Mouse (Mus musculus) regulatory T cell (primary cell): ENCODE results near the gene Rpp38.

Experiments
- in situ Hi-C: fragments of 300-600 bp; cut with MboI, MseI; formaldehyde crosslinking; loops from one replicate; pipeline ENCODE4 v1.15.1; 2025; ENCODE audit warnings: high pct_unique_total_duplicates

The Rpp38 gene

DNA sequence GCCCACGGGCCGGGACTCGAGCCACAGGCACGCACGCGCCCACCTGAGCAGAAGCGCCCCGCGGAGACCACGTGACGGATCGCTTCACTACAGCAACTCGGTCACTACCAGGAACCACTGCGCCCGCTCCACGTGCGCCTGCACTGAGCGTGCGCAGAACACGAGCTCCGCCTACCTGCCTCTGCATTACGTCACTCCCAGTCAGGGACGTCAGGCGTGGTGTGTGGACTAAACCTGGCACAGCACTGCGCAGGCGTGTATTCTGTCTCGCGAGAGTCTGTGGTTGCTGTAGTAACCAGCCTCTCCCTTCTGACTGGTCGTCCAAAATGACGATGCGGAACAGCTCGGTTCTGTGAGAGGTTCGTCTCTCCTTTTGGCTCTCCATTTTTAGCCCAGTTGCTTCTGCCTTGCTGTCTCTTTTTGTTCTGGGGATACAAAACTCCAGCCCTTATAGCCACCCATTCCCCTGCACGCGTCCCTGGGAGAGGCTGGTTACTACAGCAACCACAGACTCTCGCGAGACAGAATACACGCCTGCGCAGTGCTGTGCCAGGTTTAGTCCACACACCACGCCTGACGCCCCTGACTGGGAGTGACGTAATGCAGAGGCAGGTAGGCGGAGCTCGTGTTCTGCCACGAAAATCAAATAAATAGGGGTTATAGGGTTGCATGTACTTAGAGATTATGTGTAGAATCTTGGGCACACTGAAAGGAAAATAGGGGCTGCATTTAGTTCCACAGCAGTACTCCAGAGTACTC, at the start of gene Rpp38:
TSS of gene Rpp38 (minus strand) at position 160 of the 759 bp plus-strand sequence.
- in situ Hi-C loops, result no loop called here

DNA sequence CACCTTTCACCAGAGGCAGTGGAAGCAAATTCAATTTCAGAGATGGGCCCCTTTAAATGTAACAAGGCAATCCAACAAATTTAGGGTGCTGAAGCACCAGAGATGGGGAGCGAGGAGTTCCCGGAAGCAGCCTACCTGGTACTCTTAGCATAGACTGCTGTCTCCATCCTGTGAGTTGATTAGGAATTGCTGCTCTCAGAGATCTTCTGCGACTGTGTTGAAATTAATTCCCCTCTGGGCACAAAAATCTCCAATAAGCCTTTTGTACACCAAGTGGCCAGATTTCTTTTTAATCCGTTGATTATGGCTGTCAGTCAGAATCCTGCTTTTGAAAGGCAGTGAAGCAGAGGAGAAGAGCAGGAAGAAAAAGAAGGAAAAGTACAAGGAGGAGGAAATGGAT, 32.7 kb upstream of the Rpp38 start:
- in situ Hi-C loops, result no loop called here

DNA sequence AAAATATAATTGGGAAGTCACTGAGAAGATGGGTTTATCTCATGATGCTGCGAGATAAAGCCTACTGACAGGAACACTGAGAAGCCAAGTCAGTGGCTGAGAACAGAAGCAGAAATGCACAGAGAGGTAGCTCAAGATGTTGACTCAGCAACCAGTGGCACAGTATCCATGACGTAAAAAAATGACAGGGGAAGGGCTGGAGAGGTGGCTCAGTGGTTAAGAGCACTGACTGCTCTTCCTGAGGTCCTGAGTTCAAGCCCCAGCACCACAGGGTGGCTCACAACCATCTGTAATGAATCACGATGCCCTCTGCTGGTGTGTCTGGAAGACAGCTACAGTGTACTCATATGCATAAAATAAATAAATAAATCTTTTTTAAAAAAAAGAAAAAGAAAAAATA, 28.6 kb upstream of the Rpp38 start:
- in situ Hi-C loops, result no loop called here

DNA sequence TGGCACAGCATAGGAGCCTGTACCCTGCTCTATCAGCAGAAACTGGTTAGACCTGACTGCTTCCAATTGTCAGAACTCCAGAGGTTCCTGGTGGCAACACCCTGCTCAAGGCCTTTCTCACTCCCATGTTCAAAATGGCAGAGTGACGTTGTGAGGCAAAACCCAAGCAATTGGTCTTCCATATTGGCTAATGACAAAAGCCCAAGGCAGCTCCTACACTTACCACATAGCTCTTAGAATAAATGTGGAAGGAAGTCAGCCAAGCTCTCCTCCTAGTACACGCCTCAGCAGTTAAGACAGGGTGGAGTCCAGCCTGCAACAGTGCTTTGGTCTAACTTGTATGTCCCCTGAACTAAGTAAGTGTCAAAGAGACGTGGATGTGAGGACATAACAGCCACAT, 25.4 kb upstream of the Rpp38 start:
- in situ Hi-C loops, result loop anchor here (5.0 kb wide), 1 partner anchor 49 kb away; no protein-coding TSS in a partner anchor

DNA sequence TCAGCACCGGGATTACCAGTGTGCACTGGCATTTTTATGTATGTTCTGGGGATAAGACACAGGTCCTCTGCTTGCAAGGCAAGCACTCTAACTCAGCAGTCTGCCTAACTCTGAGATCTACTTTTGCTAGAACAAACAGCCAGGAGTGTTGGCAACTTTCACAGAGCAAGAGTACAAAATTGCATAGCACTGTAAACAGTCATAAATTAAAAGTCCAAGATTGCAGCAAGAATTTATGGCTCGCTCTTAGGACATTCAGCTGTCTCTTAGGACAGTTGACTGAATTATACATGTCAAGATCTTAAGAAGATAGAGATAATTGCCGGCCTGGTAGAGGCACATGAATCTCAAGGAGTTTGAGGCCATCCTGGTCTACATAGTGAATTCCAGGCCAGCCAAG, 23.9 kb upstream of the Rpp38 start:
- in situ Hi-C loops, result loop anchor here (5.0 kb wide), 1 partner anchor 51 kb away; no protein-coding TSS in a partner anchor

DNA sequence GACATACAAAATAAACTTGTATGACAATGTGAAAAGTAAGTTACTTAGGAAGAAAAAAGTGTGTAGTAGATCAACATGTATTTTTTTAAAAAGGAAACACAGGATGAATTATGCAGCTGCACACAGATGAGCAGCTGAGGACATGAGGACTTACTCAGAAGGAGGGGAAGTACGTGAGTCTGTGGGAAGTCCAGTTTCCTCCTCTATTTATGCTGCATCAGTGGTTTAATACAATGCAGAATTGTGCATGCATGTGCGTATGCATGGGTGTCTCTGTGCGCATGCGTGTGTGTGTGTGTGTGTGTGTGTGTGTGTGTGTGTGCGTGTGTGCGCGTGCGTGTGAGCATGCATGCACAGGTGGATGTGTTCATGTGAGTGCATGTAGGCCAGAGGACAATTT, 23.4 kb upstream of the Rpp38 start:
- in situ Hi-C loops, result loop anchor here (5.0 kb wide), 1 partner anchor 52 kb away; no protein-coding TSS in a partner anchor

DNA sequence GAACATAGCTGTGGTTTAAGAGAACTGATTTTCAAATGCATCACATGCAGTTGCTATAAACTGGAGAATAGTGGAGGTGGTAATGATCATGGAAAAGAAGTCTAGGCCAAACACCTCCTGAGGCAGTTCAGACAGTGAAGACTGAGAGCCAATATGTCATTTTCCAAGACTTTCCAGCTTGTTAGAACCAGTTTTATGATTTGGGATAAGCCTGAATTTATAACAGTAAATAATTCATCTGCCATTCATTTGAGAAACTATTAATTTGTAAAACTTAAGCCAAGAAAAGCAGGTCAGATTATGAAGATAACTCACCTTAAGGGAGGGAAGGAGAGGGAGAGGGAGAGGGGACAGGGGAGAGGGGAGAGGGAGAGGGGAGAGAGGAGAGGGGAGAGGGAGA, 20.7 kb upstream of the Rpp38 start:
- in situ Hi-C loops, result no loop called here

DNA sequence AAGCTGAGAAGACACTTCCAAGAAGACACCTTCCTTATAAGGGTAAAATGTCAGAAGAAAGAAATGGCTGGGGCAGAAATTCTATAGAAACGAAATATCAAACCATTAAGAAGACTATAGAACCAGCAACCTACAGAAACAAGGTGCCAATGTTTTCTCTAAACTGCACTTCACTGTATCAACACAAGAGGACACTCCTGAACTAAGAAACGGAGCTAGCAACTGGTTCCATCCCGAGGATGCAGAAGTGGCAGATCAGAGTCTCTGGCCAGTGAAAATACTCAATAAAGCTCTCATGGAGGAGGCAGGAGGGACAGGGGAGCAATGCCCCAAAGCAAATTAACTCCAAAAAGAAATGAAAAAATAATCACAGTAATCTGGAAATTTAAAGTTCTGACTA, 16.5 kb upstream of the Rpp38 start:
- in situ Hi-C loops, result loop anchor here (10.0 kb wide), 1 partner anchor 456 kb away; no protein-coding TSS in a partner anchor

DNA sequence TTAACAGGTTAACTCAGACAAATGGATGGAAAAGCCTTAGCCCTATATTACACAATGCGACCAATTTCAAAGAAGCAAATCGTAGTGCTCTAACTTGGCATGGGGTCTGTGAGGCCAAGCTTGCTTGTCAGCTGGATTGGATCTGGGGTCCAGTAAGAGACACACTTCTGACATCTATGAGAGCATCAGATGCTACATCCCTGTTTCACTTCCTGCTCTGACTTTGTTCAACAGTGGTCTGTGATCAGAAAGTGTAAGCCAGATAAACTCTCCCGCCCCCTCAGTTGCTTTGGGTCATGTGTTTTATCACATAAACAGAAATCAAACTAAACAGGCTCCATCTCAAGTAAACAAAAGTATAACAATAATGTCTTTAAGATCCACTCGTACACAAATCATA, 16.0 kb upstream of the Rpp38 start:
- in situ Hi-C loops, result loop anchor here (10.0 kb wide), 1 partner anchor 456 kb away; no protein-coding TSS in a partner anchor

DNA sequence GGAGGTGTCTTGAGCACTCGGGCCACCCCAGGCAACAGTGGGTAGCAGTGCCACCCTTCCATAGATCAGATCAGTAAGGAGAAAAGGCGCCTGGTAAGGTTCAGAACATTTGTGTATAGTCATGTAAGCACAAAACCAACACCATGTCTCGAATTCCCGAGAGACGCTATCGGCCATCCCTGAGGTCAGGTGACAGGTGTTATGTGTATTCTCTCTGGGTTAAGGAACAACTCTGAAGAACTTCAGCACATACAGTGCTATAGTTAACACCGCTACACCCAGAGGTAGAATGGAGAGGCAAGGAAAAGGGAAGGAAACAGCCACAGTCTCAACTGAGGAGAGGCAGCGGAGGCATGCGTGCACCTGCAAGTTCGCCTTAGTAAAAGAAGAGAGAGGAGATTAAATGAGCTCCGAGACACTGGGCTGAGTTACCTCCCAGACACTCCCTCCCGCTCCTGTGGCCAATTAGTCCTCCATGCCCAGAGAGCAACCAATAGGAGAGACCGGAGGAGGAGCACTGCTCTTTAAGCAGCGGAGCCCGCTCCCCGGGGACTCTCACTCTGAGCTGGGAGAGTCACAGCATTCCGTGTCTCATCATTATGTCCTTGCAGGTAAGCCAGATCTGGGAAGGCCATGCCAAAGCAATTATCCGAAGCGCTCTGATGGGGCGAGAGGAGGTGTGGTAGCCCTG, 3.3 kb upstream of the Rpp38 start, which contains the start of gene Acbd7:
TSS of gene Acbd7 (plus strand) at position 558 of the 691 bp plus-strand sequence.
- in situ Hi-C loops, result loop anchor here (5.0 kb wide), 1 partner anchor 87 kb away; the partner anchor contains the start of genes Dclre1c and Meig1

DNA sequence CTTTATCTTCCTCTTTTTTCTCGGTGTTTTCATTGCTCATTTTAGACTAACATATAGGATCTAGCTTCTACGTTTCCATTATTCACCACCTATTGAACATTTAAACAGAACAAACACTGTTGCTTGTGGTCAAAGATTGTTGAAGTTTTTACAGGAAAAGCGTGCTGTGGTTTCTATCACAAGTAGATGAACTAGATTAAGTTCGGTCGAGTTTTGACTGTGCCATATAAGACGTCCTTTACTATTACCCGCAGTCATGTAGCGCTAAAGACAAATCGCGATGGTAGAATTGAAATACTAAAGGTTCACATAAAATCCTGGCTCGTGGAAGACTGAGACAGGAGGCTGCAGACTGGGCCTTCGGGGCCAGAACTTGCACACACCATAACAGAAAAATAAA, 1.3 kb upstream of the Rpp38 start:
- in situ Hi-C loops, result no loop called here

DNA sequence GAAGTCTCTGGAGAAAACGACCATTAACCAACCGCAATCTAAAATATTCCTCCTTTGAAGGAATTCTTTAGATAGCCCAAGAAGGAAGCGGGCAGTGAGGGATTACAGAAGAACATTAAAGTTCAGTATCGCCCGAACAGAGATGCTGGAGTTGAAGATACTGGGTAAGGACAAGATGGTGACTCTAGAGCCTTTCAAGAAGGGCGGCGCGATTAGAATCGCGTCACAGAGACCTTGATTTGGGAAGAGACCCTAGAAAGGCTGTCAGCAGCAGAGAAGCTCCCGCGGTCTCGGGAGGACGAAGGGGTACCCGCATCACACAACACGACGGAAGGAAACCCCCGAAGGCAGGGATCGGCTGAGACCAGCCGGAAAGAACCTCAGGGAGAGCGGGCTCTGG, 387 bp downstream of the Rpp38 start:
- in situ Hi-C loops, result no loop called here

DNA sequence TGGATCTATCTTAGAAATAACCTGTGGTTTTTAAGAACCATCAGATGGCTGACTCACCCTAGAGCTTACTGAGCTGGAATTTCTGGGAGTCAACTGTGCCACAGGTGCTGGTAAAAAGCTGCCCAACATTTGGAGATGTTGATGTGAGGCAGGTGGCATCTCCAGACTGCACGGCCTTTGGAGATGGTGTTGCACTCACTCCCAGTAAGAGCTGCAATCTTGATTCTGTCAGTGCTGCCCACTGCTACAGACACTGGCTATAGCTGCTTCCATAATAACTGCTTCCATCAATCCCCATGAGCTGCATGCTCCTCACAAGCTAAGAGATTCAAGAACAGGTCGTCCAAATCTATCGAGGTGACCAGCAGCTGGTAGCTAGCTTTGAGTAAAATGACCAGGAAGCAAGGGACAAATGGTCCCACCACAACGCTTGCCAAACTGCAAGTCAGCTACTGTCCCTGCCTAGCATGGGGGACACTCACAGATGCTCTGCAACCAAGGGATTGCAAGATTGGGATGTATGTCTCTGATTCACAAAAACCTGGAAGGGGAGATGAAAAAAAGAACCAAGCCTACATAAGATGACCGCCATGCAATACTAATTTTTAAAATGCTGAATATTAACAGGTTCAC, 1.3 kb downstream of the Rpp38 start:
- in situ Hi-C loops, result no loop called here

DNA sequence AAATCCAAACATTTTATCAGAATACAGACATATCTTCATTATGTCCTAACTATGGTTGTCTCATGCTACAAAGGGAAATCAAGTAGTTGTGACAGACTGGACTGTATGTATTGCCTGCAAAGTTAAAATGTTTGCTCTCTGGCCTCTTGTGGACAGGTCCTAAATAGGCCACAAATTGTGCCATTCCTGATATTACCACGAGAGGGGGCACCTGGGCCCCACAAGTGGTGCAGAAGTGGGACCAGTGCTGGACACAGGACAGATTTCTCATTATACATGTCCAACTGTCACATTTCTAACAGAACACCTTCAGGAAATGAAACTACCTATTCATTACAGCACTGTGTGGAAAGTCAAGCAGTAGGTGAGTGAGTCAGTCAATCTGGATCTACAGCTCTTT, 5.1 kb downstream of the Rpp38 start:
- in situ Hi-C loops, result loop anchor here (5.0 kb wide), 1 partner anchor 35 kb away; no protein-coding TSS in a partner anchor

DNA sequence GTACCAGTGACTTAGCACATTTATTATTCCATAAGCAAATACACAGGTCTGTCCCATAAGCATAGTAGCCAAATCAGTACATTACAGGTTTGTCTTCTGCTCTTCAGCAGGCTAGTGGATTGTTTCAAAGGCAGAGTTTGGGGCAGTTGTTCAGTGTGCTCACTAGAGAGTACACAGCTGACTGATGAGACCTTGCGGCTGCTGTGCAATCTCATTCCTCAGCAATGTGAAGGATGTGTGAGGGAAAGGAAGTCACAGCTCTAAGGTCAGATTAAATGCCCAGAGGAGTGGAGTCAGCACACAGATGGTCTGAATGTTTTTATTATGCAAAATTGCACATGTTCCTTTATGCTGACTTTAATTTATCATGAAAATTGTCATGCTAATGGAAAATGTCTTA, 5.9 kb downstream of the Rpp38 start:
- in situ Hi-C loops, result loop anchor here (5.0 kb wide), 1 partner anchor 34 kb away; no protein-coding TSS in a partner anchor

DNA sequence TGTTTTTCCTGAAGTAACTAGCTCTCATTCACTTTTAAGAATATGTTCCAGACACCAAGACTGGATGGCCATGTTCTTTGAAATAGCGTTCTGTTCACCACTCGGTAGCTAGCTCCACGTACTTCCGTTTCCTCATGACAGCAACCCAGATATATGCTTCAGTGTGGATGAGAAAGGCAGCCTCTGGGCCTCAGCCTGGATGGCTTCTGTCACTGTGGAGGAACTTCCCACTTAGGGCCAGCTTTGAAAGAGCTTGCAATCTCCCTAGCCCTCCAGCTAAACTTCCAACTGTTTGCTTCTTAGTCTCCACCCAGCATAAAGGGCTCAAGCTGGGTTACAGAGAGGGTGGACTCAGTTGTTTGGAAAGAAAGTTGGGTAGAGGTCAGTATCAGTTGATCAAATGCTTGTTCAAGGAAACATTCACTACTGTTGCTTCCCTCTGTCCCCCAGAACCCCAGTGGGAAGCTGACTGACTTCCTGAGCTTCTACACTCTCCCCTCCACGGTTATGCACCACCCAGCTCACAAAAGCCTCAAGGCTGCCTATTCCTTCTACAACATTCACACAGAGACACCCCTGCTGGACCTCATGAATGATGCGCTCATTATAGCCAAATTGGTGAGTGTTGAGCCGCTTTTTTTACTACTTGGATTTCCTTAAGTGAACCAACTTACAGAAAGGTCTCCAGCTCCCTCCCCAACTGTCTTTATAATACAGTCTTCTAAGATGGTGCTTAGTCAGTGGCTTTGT, 7.9 kb downstream of the Rpp38 start:
- in situ Hi-C loops, result loop anchor here (5.0 kb wide), 2 partner anchors 32 to 173 kb away; no protein-coding TSS in a partner anchor

DNA sequence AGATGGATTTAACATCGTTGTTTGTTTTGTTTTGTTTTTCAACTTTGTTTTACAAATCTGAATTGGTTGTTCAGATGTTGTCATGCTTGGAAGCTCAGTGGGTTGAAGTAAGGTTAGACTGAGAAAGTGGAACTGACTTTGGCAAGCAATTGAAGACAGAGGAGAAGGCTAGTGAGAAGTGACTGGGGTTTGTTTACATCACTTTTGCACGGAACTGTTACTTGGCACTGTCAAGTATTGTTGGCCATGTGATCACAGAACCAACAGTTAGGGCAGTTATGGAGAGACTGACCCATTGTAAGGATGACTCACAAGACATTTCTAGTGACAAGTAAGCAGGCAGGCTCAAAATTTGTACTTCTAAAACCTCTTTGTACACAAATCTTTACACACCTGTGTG, 9.3 kb downstream of the Rpp38 start:
- in situ Hi-C loops, result loop anchor here (5.0 kb wide), 1 partner anchor 174 kb away; no protein-coding TSS in a partner anchor

DNA sequence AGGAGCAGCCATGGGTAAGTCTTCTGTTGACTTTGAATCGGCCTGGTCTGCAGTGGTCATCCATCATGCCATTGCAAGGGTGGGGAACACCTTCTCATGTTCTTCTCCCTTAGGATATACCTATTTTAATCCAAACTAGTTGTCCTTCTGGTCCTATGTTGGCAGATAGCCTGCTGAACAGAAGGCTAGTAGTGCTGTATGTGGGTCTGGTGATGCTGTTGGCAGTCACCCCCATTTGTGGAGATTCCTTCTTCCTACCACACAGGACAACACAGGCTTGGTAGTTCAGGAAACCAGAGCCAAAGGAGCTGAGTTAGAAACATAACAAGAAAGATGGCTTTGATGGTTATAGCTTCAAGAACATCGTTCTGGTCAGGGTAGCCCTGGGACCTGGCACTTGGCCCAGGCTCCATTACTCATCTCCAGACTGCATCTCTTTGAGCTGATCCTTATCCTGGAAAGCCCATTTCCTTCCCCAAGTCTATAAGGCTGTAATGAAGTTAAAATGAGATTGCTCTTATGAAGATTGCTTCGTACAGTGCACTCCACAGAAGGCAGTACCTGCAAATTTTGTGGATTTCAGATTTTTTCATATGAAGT, 26.9 kb downstream of the Rpp38 start:
- in situ Hi-C loops, result no loop called here

DNA sequence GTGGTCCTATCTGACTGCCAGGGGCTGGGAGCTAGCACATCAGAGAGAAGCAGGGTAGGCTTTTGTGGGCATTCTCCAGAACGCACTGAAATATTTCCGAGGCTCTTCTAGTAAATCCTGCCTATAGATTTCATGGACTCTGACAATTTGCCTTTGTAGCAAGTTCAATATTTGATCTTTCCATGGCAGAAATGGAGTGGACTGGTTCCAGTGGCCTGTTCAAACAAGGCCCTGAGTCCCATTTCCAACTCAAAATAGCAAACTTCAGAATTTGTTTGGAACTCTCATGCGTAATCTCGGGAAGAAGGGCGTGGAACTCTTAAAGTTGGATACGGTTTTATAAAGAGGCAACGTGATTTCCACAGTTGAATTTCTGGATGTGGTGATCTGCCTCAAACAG, 36.6 kb downstream of the Rpp38 start:
- in situ Hi-C loops, result no loop called here

DNA sequence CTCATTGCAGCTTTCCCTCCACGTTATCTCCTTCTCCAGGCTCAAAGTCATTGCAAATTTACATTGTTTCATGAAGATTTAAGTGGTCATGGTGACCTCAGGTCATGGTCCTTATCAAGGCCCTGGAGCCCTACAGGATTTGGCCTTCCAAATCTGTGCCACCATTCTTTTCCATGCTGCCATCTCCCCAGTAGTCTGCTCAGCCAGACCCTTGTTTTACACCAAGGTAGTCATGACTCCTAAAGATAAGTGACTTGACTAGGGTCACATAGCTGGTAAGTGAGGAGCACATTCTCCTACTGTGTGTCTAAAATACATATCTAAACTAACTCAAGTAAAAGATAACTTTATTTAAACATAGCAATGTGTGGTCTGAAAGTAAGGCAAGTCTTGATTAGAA, 40.3 kb downstream of the Rpp38 start:
- in situ Hi-C loops, result loop anchor here (5.0 kb wide), 1 partner anchor 35 kb away; no protein-coding TSS in a partner anchor

DNA sequence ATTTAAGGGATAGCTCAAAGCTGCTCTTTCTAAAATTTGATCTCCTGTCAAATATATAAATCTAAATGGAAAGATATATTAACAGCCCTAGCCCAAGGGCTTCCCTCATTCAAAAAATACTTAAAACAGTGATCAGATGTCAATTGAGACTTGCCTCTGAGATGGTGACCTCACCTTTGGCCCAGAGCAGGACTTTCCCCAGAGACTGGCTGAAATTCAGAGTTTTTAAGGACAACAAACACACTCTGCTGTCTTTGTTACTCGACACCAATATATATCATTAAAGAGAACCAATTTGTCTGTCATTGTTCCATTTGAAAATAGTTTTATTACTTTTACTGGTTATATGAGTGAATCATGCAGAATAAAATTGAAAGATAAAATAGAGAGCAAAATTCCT, 42.9 kb downstream of the Rpp38 start:
- in situ Hi-C loops, result no loop called here
